Mouse (Mus musculus) erythroblast, embryonic 14.5 days (primary cell): ENCODE data around the gene Dnajc14. TPM values are rescaled to one million over a fixed set of nuclear protein-coding genes. Genes with fewer than 3 reads are reported as not detected.
"Not testable (repeated sequence)": the region's sequence is repeated elsewhere in the genome, so short reads cannot be mapped to it uniquely, and the experiment has no call there.

Source experiments
- H3K27me3 ChIP-seq: 2 replicates; pipeline ENCODE4 v1.6.1; 2012; ENCODE audit warnings: inconsistent platforms; ENCODE audit not compliant: control insufficient read depth
- H3K36me3 ChIP-seq: 2 replicates; pipeline ENCODE4 v1.6.1; 2012; ENCODE audit warnings: mild to moderate bottlenecking, inconsistent platforms; ENCODE audit not compliant: control insufficient read depth
- H3K4me1 ChIP-seq: 2 replicates; pipeline ENCODE4 v1.6.1; 2012; ENCODE audit warnings: inconsistent platforms; ENCODE audit not compliant: control insufficient read depth
- H3K4me3 ChIP-seq: replicated peaks from 2 replicates; pipeline ENCODE3; 2012; ENCODE audit warnings: moderate library complexity, mild to moderate bottlenecking, inconsistent platforms
- H3K9me3 ChIP-seq: 2 replicates; pipeline ENCODE4 v1.6.1; 2012; ENCODE audit warnings: low read length, inconsistent platforms, mixed read lengths; ENCODE audit not compliant: control insufficient read depth
- GATA1 ChIP-seq: IDR thresholded peaks from 2 replicates; pipeline ENCODE4 v1.6.1; 2012; ENCODE audit warnings: low read length, inconsistent platforms, mixed read lengths
- TAL1 ChIP-seq: IDR thresholded peaks from 3 replicates; pipeline ENCODE4 v1.6.1; 2012; ENCODE audit warnings: low read length, inconsistent platforms, mixed read lengths
- polyA plus RNA-seq: library from polyadenylated mRNA; stranded (reverse); fragments of >175 nt; gene quantifications from 2 replicates; pipeline ENCODE4 v1.2.3, GENCODE M21; 2012

Dnajc14 gene
- polyA plus RNA-seq, 1 experiment = 0.94 TPM

- Histone ChIP-seq H3K9me3 (no peaks in the 10 kb centered on the region), H3K4me3 (peak overlapping the region; percentile 91), H3K36me3 (peaks cover 38% of the 10 kb centered on the region), H3K4me1 (peaks cover 49% of the 10 kb centered on the region), H3K27me3 (peaks cover 24% of the 10 kb centered on the region)
- TF ChIP-seq TAL1 (no peak), GATA1 (no peak)
Observed at GRCm38 (mm10) chr10:128806086-128806485, 2.2 kb downstream of the Dnajc14 start.

- Histone ChIP-seq H3K9me3 (no peaks in the 10 kb centered on the region), H3K4me3 (peak overlapping the region; percentile 91), H3K27me3 (peaks cover 22% of the 10 kb centered on the region), H3K4me1 (peaks cover 49% of the 10 kb centered on the region), H3K36me3 (peaks cover 38% of the 10 kb centered on the region)
- TF ChIP-seq GATA1 (no peak), TAL1 (no peak)
Observed at GRCm38 (mm10) chr10:128807018-128807417, 3.2 kb downstream of the Dnajc14 start.

- TF ChIP-seq GATA1 (no peak), TAL1 (no peak)
- H3K4me1 ChIP-seq = peaks cover 16% of the 10 kb centered on the region
- H3K4me3 ChIP-seq = no peak within 1 kb of the TSS
- H3K36me3 ChIP-seq = peaks cover 75% of the 10 kb centered on the region
- H3K27me3 ChIP-seq = no peaks in the 10 kb centered on the region
- no peaks in the 10 kb centered on the region for H3K9me3 ChIP-seq
Observed at GRCm38 (mm10) chr10:128817033-128817432, 13.2 kb downstream of the Dnajc14 start, which contains the start of gene Sarnp. Gene Sarnp (plus strand): TSS chr10:128817333.

- no peaks in the 10 kb centered on the region for H3K27me3 ChIP-seq
- peaks cover 65% of the 10 kb centered on the region for H3K36me3 ChIP-seq
- TF ChIP-seq GATA1 = no peak
- TF ChIP-seq TAL1 = no peak
- no peaks in the 10 kb centered on the region for H3K9me3 ChIP-seq
- peaks cover 32% of the 10 kb centered on the region for H3K4me1 ChIP-seq
- H3K4me3 ChIP-seq = peak overlapping the region; percentile 99
Observed at GRCm38 (mm10) chr10:128820217-128820616, 16.4 kb downstream of the Dnajc14 start.

GRCm38 (mm10) chr10:128821358-128822056 is 17.6 kb downstream of the Dnajc14 start, which contains the start of gene Ormdl2:
Gene Ormdl2 (minus strand): TSS chr10:128821645.
- Histone ChIP-seq H3K36me3 (peaks cover 64% of the 10 kb centered on the region), H3K27me3 (no peaks in the 10 kb centered on the region), H3K9me3 (no peaks in the 10 kb centered on the region), H3K4me3 (peak within 1 kb of the TSS; percentile 99), H3K4me1 (peaks cover 32% of the 10 kb centered on the region)
- TF ChIP-seq TAL1 (no peak), GATA1 (no peak)

GRCm38 (mm10) chr10:128822135-128822534 is 18.3 kb downstream of the Dnajc14 start:
- peaks cover 63% of the 10 kb centered on the region for H3K36me3 ChIP-seq
- peaks cover 32% of the 10 kb centered on the region for H3K4me1 ChIP-seq
- TF ChIP-seq GATA1 (no peak), TAL1 (no peak)
- no peaks in the 10 kb centered on the region for H3K9me3 ChIP-seq
- no peaks in the 10 kb centered on the region for H3K27me3 ChIP-seq
- peak overlapping the region; percentile 99 for H3K4me3 ChIP-seq

- H3K36me3 ChIP-seq = peaks cover 61% of the 10 kb centered on the region
- not testable (repeated sequence) for H3K27me3 ChIP-seq, H3K9me3 ChIP-seq
- peaks cover 32% of the 10 kb centered on the region for H3K4me1 ChIP-seq
- H3K4me3 ChIP-seq = peak overlapping the region; percentile 99
Observed at GRCm38 (mm10) chr10:128823087-128823486, 19.2 kb downstream of the Dnajc14 start.

GRCm38 (mm10) chr10:128823821-128824220 is 20.0 kb downstream of the Dnajc14 start:
- TF ChIP-seq TAL1 (no peak), GATA1 (no peak)
- H3K27me3 ChIP-seq = no peaks in the 10 kb centered on the region
- peaks cover 58% of the 10 kb centered on the region for H3K36me3 ChIP-seq

GRCm38 (mm10) chr10:128837400-128837799 is 33.5 kb downstream of the Dnajc14 start:
- TF ChIP-seq GATA1 = no peak
- TF ChIP-seq TAL1 = no peak
- Histone ChIP-seq H3K36me3 (peaks cover 89% of the 10 kb centered on the region), H3K9me3 (0 out of 2 replicates have a peak, but pooled peaks cover 2% of the 10 kb centered on the region), H3K27me3 (no peaks in the 10 kb centered on the region), H3K4me1 (peaks cover 35% of the 10 kb centered on the region), H3K4me3 (no peak overlapping the region)

More at GRCm38 (mm10) chr10:128823821-128824220, 20.0 kb downstream of the Dnajc14 start:
- Histone ChIP-seq H3K4me3 (no peak overlapping the region), H3K9me3 (no peaks in the 10 kb centered on the region), H3K4me1 (peaks cover 32% of the 10 kb centered on the region)

- no peak for TF ChIP-seq TAL1
- TF ChIP-seq GATA1 = no peak
- H3K36me3 ChIP-seq = peaks cover 86% of the 10 kb centered on the region
- H3K27me3 ChIP-seq = no peaks in the 10 kb centered on the region
- H3K4me1 ChIP-seq = peaks cover 35% of the 10 kb centered on the region
- H3K4me3 ChIP-seq = no peak overlapping the region
- H3K9me3 ChIP-seq = no peaks in the 10 kb centered on the region
Observed at GRCm38 (mm10) chr10:128839434-128839833, 35.6 kb downstream of the Dnajc14 start.
